Mouse (Mus musculus): ENCODE measurements at regions not wholly inside any gene's neighbourhood (a gene's known extent, or its start where the extent isn't known, plus 50 kb on each side); places are given as distances from the start of the nearest gene placed in this dataset.

DNA sequence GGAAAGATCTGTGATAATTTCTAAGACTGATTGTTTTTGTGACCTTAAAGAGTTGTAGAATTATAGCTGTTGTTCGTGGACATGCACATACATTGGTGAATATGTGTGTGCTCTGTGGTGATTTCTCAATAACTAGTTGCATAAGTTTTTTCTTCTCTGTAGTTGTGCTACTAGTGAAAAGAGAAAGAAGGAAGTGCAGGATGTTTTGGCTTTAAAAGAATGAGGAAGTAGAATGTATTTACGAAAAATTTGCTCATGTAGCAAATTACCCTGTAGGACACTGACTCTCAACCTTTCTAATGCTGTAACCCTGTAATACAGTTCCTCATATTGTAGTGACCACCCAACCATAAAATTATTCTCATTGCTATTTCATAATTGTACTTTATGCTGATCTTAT, 371.2 kb downstream of the Cypt12 start:
- TF ChIP-seq EP300 (IDR thresholded peaks at IDR 0.05; ENCODE audit: low read depth): no peak
- no peak for TF ChIP-seq CTCF (IDR thresholded peaks at IDR 0.05; ENCODE audit: low read depth)

All from liver, postnatal 0 days (tissue).